Mouse (Mus musculus): ENCODE results near the gene Fam174b.

The Fam174b gene

GRCm38 (mm10) chr7:73816255-73816996 lies 76.3 kb downstream of the Fam174b start:
- DNase-seq (ENCODE audit: low read depth) = no peak

GRCm38 (mm10) chr7:73819366-73819765 lies 79.3 kb downstream of the Fam174b start:
- no peak for DNase-seq (ENCODE audit: low read depth)
